Mouse (Mus musculus): ENCODE data around the gene Slc13a1.

- no peak for TF ChIP-seq NANOG (IDR thresholded peaks at IDR 0.05; ENCODE audit: borderline replicate concordance, low read length)
- no peak for TF ChIP-seq CTCF (conservative IDR thresholded peaks at IDR 0.05; ENCODE audit: low read length)
- no peak for TF ChIP-seq POU5F1 (IDR thresholded peaks at IDR 0.05; ENCODE audit: borderline replicate concordance, low read length)
Measured at GRCm38 (mm10) chr6:24154901-24155300, 13.0 kb downstream of the Slc13a1 start.

Data from E14TG2a.4 (cell line).